Mouse (Mus musculus) A20 (cell line): ENCODE measurements at regions not wholly inside any gene's neighbourhood (a gene's known extent, or its start where the extent isn't known, plus 50 kb on each side); places are given as distances from the start of the nearest gene placed in this dataset.
A peak's percentile ranks its signal among the peaks of the same experiment; 100 is the strongest.
"Not testable (repeated sequence)": the region's sequence is repeated elsewhere in the genome, so short reads cannot be mapped to it uniquely, and the experiment has no call there.

Experiments
- DNase-seq: peaks from one replicate; pipeline ENCODE4 v3.0.0-alpha.2; 2011; ENCODE audit warnings: low read depth, low spot score

GRCm38 (mm10) chr10:96240591-96240990, 104.2 kb downstream of the Gm5426 start:
- DNase-seq, result no peak

- no peak for DNase-seq
Observed at GRCm38 (mm10) chr10:96253671-96254070, 117.3 kb downstream of the Gm5426 start.

- no peak for DNase-seq
Observed at GRCm38 (mm10) chr10:96254250-96254862, 118.0 kb downstream of the Gm5426 start.

GRCm38 (mm10) chr10:96257935-96258334, 121.5 kb downstream of the Gm5426 start:
- DNase-seq, result no peak

GRCm38 (mm10) chr10:96259242-96259641, 122.8 kb downstream of the Gm5426 start:
- no peak for DNase-seq

GRCm38 (mm10) chr10:96259648-96260047, 123.2 kb downstream of the Gm5426 start:
- DNase-seq, result no peak

GRCm38 (mm10) chr10:96263544-96263943, 127.1 kb downstream of the Gm5426 start:
- no peak for DNase-seq

- no peak for DNase-seq
Observed at GRCm38 (mm10) chr10:96264433-96264832, 128.0 kb downstream of the Gm5426 start.

- no peak for DNase-seq
Observed at GRCm38 (mm10) chr10:96264866-96265265, 128.5 kb downstream of the Gm5426 start.

GRCm38 (mm10) chr10:96266100-96266735, 129.8 kb downstream of the Gm5426 start:
- DNase-seq, result peak; percentile 27

- no peak for DNase-seq
Observed at GRCm38 (mm10) chr10:96267603-96268002, 131.2 kb downstream of the Gm5426 start.

GRCm38 (mm10) chr10:96273607-96274365, 137.4 kb downstream of the Gm5426 start:
- no peak for DNase-seq

GRCm38 (mm10) chr10:96280149-96280548, 143.7 kb downstream of the Gm5426 start:
- no peak for DNase-seq

GRCm38 (mm10) chr10:96285407-96286093, 149.1 kb downstream of the Gm5426 start:
- DNase-seq, result no peak

- no peak for DNase-seq
Observed at GRCm38 (mm10) chr10:96286094-96286485, 149.7 kb downstream of the Gm5426 start.

GRCm38 (mm10) chr10:96289005-96289404, 152.6 kb downstream of the Gm5426 start:
- DNase-seq, result not testable (repeated sequence)

GRCm38 (mm10) chr10:96293622-96294021, 157.2 kb downstream of the Gm5426 start:
- no peak for DNase-seq

- DNase-seq, result no peak
Observed at GRCm38 (mm10) chr10:96294666-96295065, 158.3 kb downstream of the Gm5426 start.

GRCm38 (mm10) chr10:96297658-96298057, 161.3 kb downstream of the Gm5426 start:
- no peak for DNase-seq

GRCm38 (mm10) chr10:96298566-96298965, 162.2 kb downstream of the Gm5426 start:
- no peak for DNase-seq

GRCm38 (mm10) chr10:96305701-96306100, 169.3 kb downstream of the Gm5426 start:
- no peak for DNase-seq
